Mouse (Mus musculus): ENCODE measurements around the gene U2af2. TPM values are rescaled to one million over a fixed set of nuclear protein-coding genes. Genes with fewer than 3 reads are reported as not detected.

The U2af2 gene
- total and polyA plus RNA-seq, 2 experiments from 2014 or later, result 38.0 to 99.1 TPM

DNA sequence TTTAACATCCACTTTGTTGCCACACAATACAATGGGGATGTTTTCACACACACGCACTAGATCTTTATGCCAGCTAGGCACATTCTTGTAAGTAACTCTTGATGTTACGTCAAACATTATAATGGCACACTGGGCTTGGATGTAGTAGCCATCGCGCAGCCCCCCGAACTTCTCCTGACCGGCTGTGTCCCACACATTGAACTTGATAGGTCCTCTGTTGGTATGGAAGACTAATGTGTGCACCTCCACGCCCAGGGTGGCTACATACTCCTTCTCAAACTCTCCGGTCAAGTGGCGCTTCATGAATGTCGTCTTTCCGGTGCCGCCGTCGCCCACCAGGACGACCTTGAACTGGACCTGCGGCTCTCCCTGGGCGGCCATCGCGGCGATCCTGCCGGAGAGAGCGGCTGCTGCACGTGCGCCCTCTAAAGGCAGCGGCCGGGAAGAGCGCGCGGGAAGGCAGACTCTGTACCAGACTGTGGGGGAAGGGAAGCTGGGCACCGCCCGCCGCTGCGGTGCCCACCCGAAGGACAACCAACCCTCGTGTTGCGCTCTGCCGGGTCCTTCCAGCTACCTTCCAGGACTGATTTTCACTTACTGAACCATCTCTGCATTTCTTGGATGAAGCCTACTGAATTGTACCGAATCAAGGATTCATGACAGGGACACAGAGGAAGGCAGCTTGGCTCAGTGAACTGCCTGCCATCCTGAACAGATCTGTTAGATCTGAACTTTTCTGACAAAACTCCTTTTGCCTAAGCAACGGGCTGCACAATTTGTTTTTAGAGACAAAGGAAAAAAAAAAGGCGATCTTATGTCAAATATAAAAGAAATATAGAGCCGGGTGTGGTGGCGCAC is 63.8 kb downstream of the U2af2 start, which contains the start of gene Rasl2-9:
TSS of gene Rasl2-9 (minus strand) at position 402 of the 858 bp plus-strand sequence.
- TF ChIP-seq EP300 (IDR thresholded peaks at IDR 0.05; ENCODE audit: low read depth), result peak; percentile 47; the same call in 1 of the 2 replicates
- peak; percentile 80 for TF ChIP-seq CTCF (IDR thresholded peaks at IDR 0.05; ENCODE audit: low read depth)
- Histone ChIP-seq H3K9ac (replicated peaks; ENCODE audit: low read depth, low read length) (0 out of 2 replicates have a peak within 1 kb of the TSS, but pooled peaks have one; percentile 1), H3K4me1 (ENCODE audit: control insufficient read depth, insufficient read depth) (peaks cover 5% of the 10 kb centered on the region; the same call in 1 of the 2 replicates), H3K9me3 (replicated peaks; ENCODE audit: control insufficient read depth, low read length) (no peaks in the 10 kb centered on the region), H3K27ac (ENCODE audit: low read depth) (peak within 1 kb of the TSS; percentile 73), H3K4me2 (ENCODE audit: low read depth, low read length) (peak within 1 kb of the TSS; percentile 60), H3K27me3 (ENCODE audit: control insufficient read depth, insufficient read depth, low read length) (no peaks in the 10 kb centered on the region), H3K36me3 (replicated peaks; ENCODE audit: control insufficient read depth, insufficient read depth, low read length) (no peaks in the 10 kb centered on the region), H3K4me3 (ENCODE audit: low read depth, low read length) (peak within 1 kb of the TSS; percentile 31)
- WGBS, result 20% methylated on average over 42 of the region's 42 CpGs
- DNase-seq (ENCODE audit: low spot score), result peak; percentile 67
- peak; percentile 92 for ATAC-seq (ENCODE audit: insufficient read depth, low read depth)

Small RNA genes lying within 50 kb of the gene (microRNA-seq; reads per million reads assigned to microRNA genes)
- not detected for gene Gm26217

Other genes with a start within 250 kb of the U2af2 start
- gene Ube2s, start 249.6 kb upstream of the U2af2 start, total RNA-seq (2014; rRNA removed; ENCODE audit: low replicate concordance), result 440 and 486 TPM in 2 replicates
- gene Ube2s, start 249.6 kb upstream of the U2af2 start, polyA plus RNA-seq (2015; fragmentation: Nextera tagmentation; extraction: Ambion mirVana), result 156 and 174 TPM in 2 replicates
- gene Shisa7, start 217.4 kb upstream of the U2af2 start, total RNA-seq (2014; rRNA removed; ENCODE audit: low replicate concordance), result 0.23 TPM in 1 of 2 replicates, not detected in the other
- not detected in 2 replicates for gene Shisa7, start 217.4 kb upstream of the U2af2 start, polyA plus RNA-seq (2015; fragmentation: Nextera tagmentation; extraction: Ambion mirVana)
- 1.4 and 20.0 TPM in 2 replicates for gene Isoc2b, start 191.9 kb upstream of the U2af2 start, total RNA-seq (2014; rRNA removed; ENCODE audit: low replicate concordance)
- 4.5 and 6.5 TPM in 2 replicates for gene Isoc2b, start 191.9 kb upstream of the U2af2 start, polyA plus RNA-seq (2015; fragmentation: Nextera tagmentation; extraction: Ambion mirVana)
- 15.2 and 25.6 TPM in 2 replicates for gene Isoc2a, start 185.0 kb upstream of the U2af2 start, total RNA-seq (2014; rRNA removed; ENCODE audit: low replicate concordance)
- gene Isoc2a, start 185.0 kb upstream of the U2af2 start, polyA plus RNA-seq (2015; fragmentation: Nextera tagmentation; extraction: Ambion mirVana), result 1.4 and 1.6 TPM in 2 replicates
- gene Gm36210, start 155.6 kb upstream of the U2af2 start, total RNA-seq (2014; rRNA removed; ENCODE audit: low replicate concordance), result 0.88 TPM in 1 of 2 replicates, not detected in the other
- gene Gm36210, start 155.6 kb upstream of the U2af2 start, polyA plus RNA-seq (2015; fragmentation: Nextera tagmentation; extraction: Ambion mirVana), result 0.08 and 0.12 TPM in 2 replicates
- gene Zfp628, start 146.9 kb upstream of the U2af2 start, total RNA-seq (2014; rRNA removed; ENCODE audit: low replicate concordance), result 8.9 and 13.1 TPM in 2 replicates
- gene Zfp628, start 146.9 kb upstream of the U2af2 start, polyA plus RNA-seq (2015; fragmentation: Nextera tagmentation; extraction: Ambion mirVana), result 1.7 and 1.9 TPM in 2 replicates
- gene Nat14, start 140.1 kb upstream of the U2af2 start, total RNA-seq (2014; rRNA removed; ENCODE audit: low replicate concordance), result 2.0 and 4.2 TPM in 2 replicates
- 2.8 and 3.6 TPM in 2 replicates for gene Nat14, start 140.1 kb upstream of the U2af2 start, polyA plus RNA-seq (2015; fragmentation: Nextera tagmentation; extraction: Ambion mirVana)
- 3.5 and 5.0 TPM in 2 replicates for gene Ssc5d, start 136.4 kb upstream of the U2af2 start, total RNA-seq (2014; rRNA removed; ENCODE audit: low replicate concordance)
- gene Ssc5d, start 136.4 kb upstream of the U2af2 start, polyA plus RNA-seq (2015; fragmentation: Nextera tagmentation; extraction: Ambion mirVana), result 1.1 and 1.2 TPM in 2 replicates
- gene Sbk2, start 97.7 kb upstream of the U2af2 start, total RNA-seq (2014; rRNA removed; ENCODE audit: low replicate concordance), result 16.4 and 19.9 TPM in 2 replicates
- gene Sbk2, start 97.7 kb upstream of the U2af2 start, polyA plus RNA-seq (2015; fragmentation: Nextera tagmentation; extraction: Ambion mirVana), result 22.0 and 24.3 TPM in 2 replicates
- 3.2 and 3.9 TPM in 2 replicates for gene Sbk3, start 91.0 kb upstream of the U2af2 start, total RNA-seq (2014; rRNA removed; ENCODE audit: low replicate concordance)
- gene Sbk3, start 91.0 kb upstream of the U2af2 start, polyA plus RNA-seq (2015; fragmentation: Nextera tagmentation; extraction: Ambion mirVana), result 2.7 and 4.1 TPM in 2 replicates
- 8.3 and 15.0 TPM in 2 replicates for gene Zfp579, start 66.0 kb upstream of the U2af2 start, total RNA-seq (2014; rRNA removed; ENCODE audit: low replicate concordance)
- gene Zfp579, start 66.0 kb upstream of the U2af2 start, polyA plus RNA-seq (2015; fragmentation: Nextera tagmentation; extraction: Ambion mirVana), result 25.4 and 30.6 TPM in 2 replicates
- gene Zfp524, start 47.7 kb upstream of the U2af2 start, total RNA-seq (2014; rRNA removed; ENCODE audit: low replicate concordance), result 11.0 and 15.6 TPM in 2 replicates
- gene Zfp524, start 47.7 kb upstream of the U2af2 start, polyA plus RNA-seq (2015; fragmentation: Nextera tagmentation; extraction: Ambion mirVana), result 12.5 and 15.1 TPM in 2 replicates
- 37.2 and 56.9 TPM in 2 replicates for gene Fiz1, start 47.4 kb upstream of the U2af2 start, total RNA-seq (2014; rRNA removed; ENCODE audit: low replicate concordance)
- 14.4 and 14.7 TPM in 2 replicates for gene Fiz1, start 47.4 kb upstream of the U2af2 start, polyA plus RNA-seq (2015; fragmentation: Nextera tagmentation; extraction: Ambion mirVana)
- not detected in 2 replicates for gene Gm44973, start 46.6 kb upstream of the U2af2 start, total RNA-seq (2014; rRNA removed; ENCODE audit: low replicate concordance)
- 0.75 and 1.1 TPM in 2 replicates for gene Gm44973, start 46.6 kb upstream of the U2af2 start, polyA plus RNA-seq (2015; fragmentation: Nextera tagmentation; extraction: Ambion mirVana)
- gene Zfp865, start 41.8 kb upstream of the U2af2 start, total RNA-seq (2014; rRNA removed; ENCODE audit: low replicate concordance), result 17.6 and 24.9 TPM in 2 replicates
- gene Zfp865, start 41.8 kb upstream of the U2af2 start, polyA plus RNA-seq (2015; fragmentation: Nextera tagmentation; extraction: Ambion mirVana), result 1.8 and 2.0 TPM in 2 replicates
- 1.0 and 2.8 TPM in 2 replicates for gene Ccdc106, start 41.6 kb upstream of the U2af2 start, total RNA-seq (2014; rRNA removed; ENCODE audit: low replicate concordance)
- gene Ccdc106, start 41.6 kb upstream of the U2af2 start, polyA plus RNA-seq (2015; fragmentation: Nextera tagmentation; extraction: Ambion mirVana), result 0.33 and 0.85 TPM in 2 replicates
- 0.99 TPM in 1 of 2 replicates, not detected in the other for gene 4632433K11Rik, start 28.0 kb upstream of the U2af2 start, total RNA-seq (2014; rRNA removed; ENCODE audit: low replicate concordance)
- not detected in 2 replicates for gene 4632433K11Rik, start 28.0 kb upstream of the U2af2 start, polyA plus RNA-seq (2015; fragmentation: Nextera tagmentation; extraction: Ambion mirVana)
- 7.2 and 8.3 TPM in 2 replicates for gene Zfp784, start 23.7 kb upstream of the U2af2 start, total RNA-seq (2014; rRNA removed; ENCODE audit: low replicate concordance)
- gene Zfp784, start 23.7 kb upstream of the U2af2 start, polyA plus RNA-seq (2015; fragmentation: Nextera tagmentation; extraction: Ambion mirVana), result 8.0 and 8.2 TPM in 2 replicates
- gene Zfp580, start 10.6 kb upstream of the U2af2 start, total RNA-seq (2014; rRNA removed; ENCODE audit: low replicate concordance), result 15.0 TPM in 1 of 2 replicates, not detected in the other
- 14.7 and 16.6 TPM in 2 replicates for gene Zfp580, start 10.6 kb upstream of the U2af2 start, polyA plus RNA-seq (2015; fragmentation: Nextera tagmentation; extraction: Ambion mirVana)
- 208 and 236 TPM in 2 replicates for gene Epn1, start 18.1 kb downstream of the U2af2 start, total RNA-seq (2014; rRNA removed; ENCODE audit: low replicate concordance)
- 53.0 and 56.4 TPM in 2 replicates for gene Epn1, start 18.1 kb downstream of the U2af2 start, polyA plus RNA-seq (2015; fragmentation: Nextera tagmentation; extraction: Ambion mirVana)
- not detected in 2 replicates for gene Rfpl4, start 54.8 kb downstream of the U2af2 start, total RNA-seq (2014; rRNA removed; ENCODE audit: low replicate concordance)
- not detected in 2 replicates for gene Rfpl4, start 54.8 kb downstream of the U2af2 start, polyA plus RNA-seq (2015; fragmentation: Nextera tagmentation; extraction: Ambion mirVana)
- gene Rasl2-9, start 63.8 kb downstream of the U2af2 start, total RNA-seq (2014; rRNA removed; ENCODE audit: low replicate concordance), result 0.35 and 1.1 TPM in 2 replicates
- gene Rasl2-9, start 63.8 kb downstream of the U2af2 start, polyA plus RNA-seq (2015; fragmentation: Nextera tagmentation; extraction: Ambion mirVana), result 4.4 and 6.5 TPM in 2 replicates
- gene Vmn1r55, start 87.5 kb downstream of the U2af2 start, total RNA-seq (2014; rRNA removed; ENCODE audit: low replicate concordance), result not detected in 2 replicates
- not detected in 2 replicates for gene Vmn1r55, start 87.5 kb downstream of the U2af2 start, polyA plus RNA-seq (2015; fragmentation: Nextera tagmentation; extraction: Ambion mirVana)
- not detected in 2 replicates for gene Vmn1r56, start 134.6 kb downstream of the U2af2 start, total RNA-seq (2014; rRNA removed; ENCODE audit: low replicate concordance)
- not detected in 2 replicates for gene Vmn1r56, start 134.6 kb downstream of the U2af2 start, polyA plus RNA-seq (2015; fragmentation: Nextera tagmentation; extraction: Ambion mirVana)
- not detected in 2 replicates for gene Vmn1r57, start 156.3 kb downstream of the U2af2 start, total RNA-seq (2014; rRNA removed; ENCODE audit: low replicate concordance)
- gene Vmn1r57, start 156.3 kb downstream of the U2af2 start, polyA plus RNA-seq (2015; fragmentation: Nextera tagmentation; extraction: Ambion mirVana), result not detected in 2 replicates

Measured in heart, postnatal 0 days (tissue).